In genomic region chr17:3451077-3451476, GRCm38 (mm10) we compare ENCODE assay signal across 8 mouse cellular contexts.
A peak's percentile ranks its signal among the peaks of the same experiment; 100 is the strongest.
DNase-seq lines count a peak whose midpoint lies in the region; ATAC-seq lines count a peak whose summit lies in the region.

No protein-coding gene starts in this region.

- no peaks in the 10 kb centered on the region for H3K4me1 ChIP-seq in liver, embryonic 15.5 days (replicated peaks)

- ATAC-seq in frontal cortex, adult (ENCODE audit: low TSS enrichment), result peak; percentile 45
- ATAC-seq in liver, embryonic 15.5 days (ENCODE audit: insufficient read depth), result peak; percentile 78

- no peaks in the 10 kb centered on the region for H3K9me3 ChIP-seq in liver, embryonic 15.5 days (replicated peaks)

- H3K4me2 ChIP-seq in liver, embryonic 15.5 days, result no peak overlapping the region

- DNase-seq in 3134 (ENCODE audit: extremely low read depth, insufficient read length, low spot score) (peak; percentile 65), ES-CJ7 (ENCODE audit: low read depth, low spot score) (peak; percentile 89)
- peak; percentile 73 for DNase-seq in c-Kit-positive CD71-positive TER-119-positive erythroid progenitor cells, embryonic 14.5 days (ENCODE audit: low spot score)
- peak; percentile 54 to 79 for DNase-seq in kidney, adult 8-10 months
- peak; percentile 46 to 60 for DNase-seq in right cerebral cortex, adult 2 months (ENCODE audit: low spot score in 2 of 2)
- peak; percentile 78 for DNase-seq in urinary bladder, postnatal 14 days (ENCODE audit: low spot score)

- H3K36me3 ChIP-seq in liver, embryonic 15.5 days (replicated peaks), result no peaks in the 10 kb centered on the region

- WGBS in liver, embryonic 15.5 days (ENCODE audit: insufficient replicate concordance), result 62% methylated on average over 2 of the region's 2 CpGs

- H3K27me3 ChIP-seq in liver, embryonic 15.5 days, result no peaks in the 10 kb centered on the region

- H3K27ac ChIP-seq in liver, embryonic 15.5 days (replicated peaks), result no peak overlapping the region

- H3K4me3 ChIP-seq in liver, embryonic 15.5 days (replicated peaks), result no peak overlapping the region

- no peak overlapping the region for H3K9ac ChIP-seq in liver, embryonic 15.5 days
